Mouse (Mus musculus) CH12.LX (cell line): ENCODE results near the gene Trim13. TPM values are rescaled to one million over a fixed set of nuclear protein-coding genes. Genes with fewer than 3 reads are reported as not detected.

ENCODE experiments used
- DNase-seq: peaks from one replicate; pipeline ENCODE4 v3.0.0-alpha.2; 2013; ENCODE audit errors: extremely low read depth
- H3K27ac ChIP-seq: 2 replicates; pipeline ENCODE4 v1.5.1; 2012; ENCODE audit warnings: low read depth, mild to moderate bottlenecking, control low read depth, moderate library complexity; ENCODE audit not compliant: insufficient read depth
- H3K27me3 ChIP-seq: replicated peaks from 2 replicates; pipeline ENCODE3; 2012; ENCODE audit warnings: inconsistent platforms
- H3K36me3 ChIP-seq, 2 experiments: replicated peaks in 1 of 2; 2 replicates each; pipeline versions ENCODE3 to v1.6.1; 2012; ENCODE audit warnings: inconsistent platforms in 1 of 2, low read length in 1 of 2, mild to moderate bottlenecking in 1 of 2, mixed read lengths in 1 of 2, moderate library complexity in 1 of 2; ENCODE audit not compliant: control insufficient read depth in 1 of 2, insufficient read depth in 1 of 2
- H3K4me1 ChIP-seq, 2 experiments: 2 replicates each; pipeline ENCODE4 v1.6.1; 2012; ENCODE audit warnings: inconsistent platforms in 1 of 2, moderate library complexity in 1 of 2; ENCODE audit not compliant: insufficient read depth in 2 of 2, control insufficient read depth in 1 of 2
- H3K4me2 ChIP-seq: 2 replicates; pipeline ENCODE4 v1.6.1; 2012; ENCODE audit warnings: low read depth, mild to moderate bottlenecking, control low read depth; ENCODE audit not compliant: poor library complexity, insufficient read depth, severe bottlenecking
- H3K4me3 ChIP-seq, 3 experiments: fragments of 150-350 bp in 1 of 3; sonication (generic) in 1 of 3; replicated peaks in 1 of 3; 2 replicates each; pipeline versions ENCODE3 to v1.5.1; 2011 to 2012; ENCODE audit warnings: low read depth in 2 of 3, low read length in 2 of 3, mild to moderate bottlenecking in 2 of 3, moderate library complexity in 2 of 3, control low read depth in 1 of 3, improper control_type of control experiment in 1 of 3, inconsistent platforms in 1 of 3, mixed read lengths in 1 of 3; ENCODE audit not compliant: poor library complexity in 1 of 3
- H3K79me2 ChIP-seq: replicated peaks from 2 replicates; pipeline ENCODE4 v1.6.1; 2012; ENCODE audit warnings: mild to moderate bottlenecking, moderate library complexity; ENCODE audit not compliant: control insufficient read depth, poor library complexity, insufficient read depth, severe bottlenecking; ENCODE audit errors: extremely low read depth
- H3K9ac ChIP-seq: 2 replicates; pipeline ENCODE4 v1.6.1; 2012; ENCODE audit warnings: low read depth, mild to moderate bottlenecking, control low read depth, moderate library complexity; ENCODE audit not compliant: insufficient read depth
- H3K9me3 ChIP-seq: replicated peaks from 2 replicates; pipeline ENCODE3; 2012; ENCODE audit warnings: low read length, inconsistent platforms, mixed read lengths
- CHD2 ChIP-seq: IDR thresholded peaks from 2 replicates; pipeline ENCODE4 v1.6.1; 2011; ENCODE audit warnings: low read length, improper control_type of control experiment
- E2F4 ChIP-seq: IDR thresholded peaks from 2 replicates; pipeline ENCODE4 v1.6.1; 2011; ENCODE audit warnings: low read depth, low read length, improper control_type of control experiment; ENCODE audit not compliant: insufficient replicate concordance
- ELF1 ChIP-seq: IDR thresholded peaks from 2 replicates; pipeline ENCODE4 v1.6.1; 2014; ENCODE audit warnings: low read depth, mild to moderate bottlenecking, inconsistent platforms, low read length, improper control_type of control experiment
- EP300 ChIP-seq: IDR thresholded peaks from 2 replicates; pipeline ENCODE4 v1.6.1; 2011; ENCODE audit warnings: low read length, improper control_type of control experiment
- GABPA ChIP-seq: IDR thresholded peaks from 2 replicates; pipeline ENCODE4 v1.6.1; 2012; ENCODE audit warnings: low read depth, low read length, improper control_type of control experiment, inconsistent platforms; ENCODE audit not compliant: insufficient replicate concordance
- HCFC1 ChIP-seq: IDR thresholded peaks from 2 replicates; pipeline ENCODE4 v1.6.1; 2012; ENCODE audit warnings: low read depth, mild to moderate bottlenecking, inconsistent platforms, low read length, improper control_type of control experiment
- JUN ChIP-seq: IDR thresholded peaks from 2 replicates; pipeline ENCODE4 v1.6.1; 2011; ENCODE audit warnings: low read depth, mild to moderate bottlenecking, low read length, improper control_type of control experiment, moderate library complexity; ENCODE audit not compliant: insufficient read depth
- JUND ChIP-seq: conservative IDR thresholded peaks from 2 replicates; pipeline ENCODE4 v1.6.1; 2011; ENCODE audit warnings: low read depth, low read length, improper control_type of control experiment
- MAX ChIP-seq: IDR thresholded peaks from 2 replicates; pipeline ENCODE4 v1.6.1; 2011; ENCODE audit warnings: low read length, improper control_type of control experiment
- MAZ ChIP-seq: IDR thresholded peaks from 2 replicates; pipeline ENCODE4 v1.6.1; 2012; ENCODE audit warnings: low read depth, mild to moderate bottlenecking, inconsistent platforms, low read length, improper control_type of control experiment, moderate library complexity
- NELFE ChIP-seq: IDR thresholded peaks from 2 replicates; pipeline ENCODE4 v1.6.1; 2011; ENCODE audit warnings: low read depth, low read length, improper control_type of control experiment
- PAX5 ChIP-seq: IDR thresholded peaks from 2 replicates; pipeline ENCODE4 v1.6.1; 2012; ENCODE audit warnings: low read length, inconsistent platforms, mixed read lengths
- RAD21 ChIP-seq: IDR thresholded peaks from 2 replicates; pipeline ENCODE4 v1.6.1; 2011; ENCODE audit warnings: low read depth, mild to moderate bottlenecking, low read length, improper control_type of control experiment, moderate library complexity
- SIN3A ChIP-seq: IDR thresholded peaks from 2 replicates; pipeline ENCODE4 v1.6.1; 2012; ENCODE audit warnings: low read length, improper control_type of control experiment, inconsistent platforms
- USF2 ChIP-seq: conservative IDR thresholded peaks from 2 replicates; pipeline ENCODE4 v1.6.1; 2011; ENCODE audit warnings: low read depth, low read length, improper control_type of control experiment
- ZC3H11A ChIP-seq: IDR thresholded peaks from 2 replicates; pipeline ENCODE4 v1.6.1; 2012; ENCODE audit warnings: low read depth, mild to moderate bottlenecking, inconsistent platforms, low read length, improper control_type of control experiment
- ZKSCAN1 ChIP-seq: IDR thresholded peaks from 2 replicates; pipeline ENCODE4 v1.6.1; 2012; ENCODE audit warnings: low read depth, inconsistent platforms, low read length, improper control_type of control experiment, borderline replicate concordance
- ZMIZ1 ChIP-seq: IDR thresholded peaks from 2 replicates; pipeline ENCODE4 v1.6.1; 2012; ENCODE audit warnings: low read depth, mild to moderate bottlenecking, inconsistent platforms, low read length, improper control_type of control experiment
- ZNF384 ChIP-seq: IDR thresholded peaks from 2 replicates; pipeline ENCODE4 v1.6.1; 2012; ENCODE audit warnings: low read depth, low read length, improper control_type of control experiment, inconsistent platforms
- dilution Hi-C: fragments of 300-500 bp; cut with MboI; formaldehyde crosslinking; loops from 2 replicates; pipeline ENCODE4 v1.14.3; 2020; ENCODE audit warnings: low sequenced_read_pairs; ENCODE audit not compliant: extremely low pct_unique_long_range_greater_than_20kb, extremely low pct_ligation_motif_present
- in situ Hi-C: fragments of 300-500 bp; cut with MboI; formaldehyde crosslinking; loops from 3 replicates; pipeline ENCODE4 v1.14.3; 2019; ENCODE audit warnings: low sequenced_read_pairs, low pct_ligation_motif_present, low pct_unique_long_range_greater_than_20kb, mixed read lengths
- polyA plus RNA-seq: library from polyadenylated mRNA; unstranded; fragments of >175 nt; gene quantifications from 2 replicates; pipeline ENCODE4 v1.2.1, GENCODE M21; 2012; ENCODE audit warnings: low read depth; ENCODE audit not compliant: insufficient read length
- total RNA-seq, 2 experiments: library from RNA; depleted of rRNA; stranded (reverse); fragments of 300-350 nt in 1 of 2; fragments of >200 nt in 1 of 2; gene quantifications; 2 replicates each; pipeline ENCODE4 v1.2.3; 2012 to 2014

The Trim13 gene
- total and polyA plus RNA-seq, 3 experiments: 3.2 to 7.9 (median 5.7) TPM

GRCm38 (mm10) chr14:61589288-61590065 lies 8.6 kb upstream of the Trim13 start:
- DNase-seq: peak; percentile 33
- TF ChIP-seq RAD21 (no peak), ZNF384 (peak; percentile 79)
- Histone ChIP-seq H3K4me2 (no peak overlapping the region), H3K4me3 (no peak overlapping the region), H3K36me3 (no peaks in the 10 kb centered on the region), H3K27ac (no peak overlapping the region), H3K9me3 (no peaks in the 10 kb centered on the region), H3K9ac (no peak overlapping the region), H3K27me3 (no peaks in the 10 kb centered on the region), H3K4me1 (peaks cover 4 to 9% of the 10 kb centered on the region in 2 experiments; a peak in 3 of 4 replicates), H3K79me2 (no peaks in the 10 kb centered on the region)
- in situ Hi-C loops (no loop called here), dilution Hi-C loops (no loop called here)

GRCm38 (mm10) chr14:61596719-61597426 lies 1.2 kb upstream of the Trim13 start:
- no peaks in the 10 kb centered on the region for H3K27me3 ChIP-seq
- H3K36me3 ChIP-seq: peaks cover 0 to 9% of the 10 kb centered on the region in 2 experiments
- no peak overlapping the region for H3K4me2 ChIP-seq
- in situ Hi-C loops: no loop called here
- H3K9ac ChIP-seq: no peak overlapping the region
- TF ChIP-seq ELF1 (no peak), JUN (no peak), NELFE (no peak), EP300 (no peak), JUND (no peak), PAX5 (no peak), ZMIZ1 (no peak), CHD2 (no peak), MAX (no peak), SIN3A (no peak), ZKSCAN1 (no peak), HCFC1 (no peak), MAZ (no peak), E2F4 (no peak), USF2 (no peak), ZC3H11A (no peak), GABPA (no peak)
- no peak overlapping the region for H3K4me3 ChIP-seq
- dilution Hi-C loops: no loop called here
- no peaks in the 10 kb centered on the region for H3K9me3 ChIP-seq
- H3K4me1 ChIP-seq: peaks cover 5 to 7% of the 10 kb centered on the region in 2 experiments; a peak in 2 of 4 replicates
- no peak for DNase-seq
- H3K27ac ChIP-seq: no peak overlapping the region
- no peaks in the 10 kb centered on the region for H3K79me2 ChIP-seq
